Mouse (Mus musculus): ENCODE data around the gene Lyzl4.

Gene Lyzl4

GRCm38 (mm10) chr9:121528605-121529357 lies 113.1 kb downstream of the Lyzl4 start:
- peak; percentile 41 for DNase-seq (ENCODE audit: low read depth, low spot score)
